Mouse (Mus musculus) layer of hippocampus, postnatal 10 days (tissue): ENCODE results near the gene Fbxl7. TPM values are rescaled to one million over a fixed set of nuclear protein-coding genes. Genes with fewer than 3 reads are reported as not detected.
A peak's percentile ranks its signal among the peaks of the same experiment; 100 is the strongest.

Source experiments
- DNase-seq, 2 experiments: peaks; one replicate each; pipeline ENCODE4 v3.0.0; 2021; ENCODE audit warnings: low spot score in 2 of 2
- total RNA-seq, 2 experiments: library from RNA; stranded (reverse); gene quantifications; 2 replicates each; pipeline ENCODE4 v1.2.3; 2021

Gene Fbxl7
- total RNA-seq, 2 experiments from 2014 or later, result 6.4 to 6.9 TPM

- no peak for DNase-seq
Observed at GRCm38 (mm10) chr15:26701949-26702675, 193.3 kb downstream of the Fbxl7 start.

GRCm38 (mm10) chr15:26693075-26693474 lies 202.3 kb downstream of the Fbxl7 start:
- no peak for DNase-seq

GRCm38 (mm10) chr15:26688472-26689104 lies 206.8 kb downstream of the Fbxl7 start:
- DNase-seq, result no peak

- no peak for DNase-seq
Observed at GRCm38 (mm10) chr15:26687729-26688128, 207.7 kb downstream of the Fbxl7 start.

GRCm38 (mm10) chr15:26682279-26682678 lies 213.1 kb downstream of the Fbxl7 start:
- no peak for DNase-seq

- DNase-seq, result peak; percentile 21 to 52
Observed at GRCm38 (mm10) chr15:26673239-26673859, 222.0 kb downstream of the Fbxl7 start.

GRCm38 (mm10) chr15:26654988-26655387 lies 240.4 kb downstream of the Fbxl7 start:
- peak; percentile 8 to 15 for DNase-seq

GRCm38 (mm10) chr15:26642563-26642962 lies 252.8 kb downstream of the Fbxl7 start:
- no peak for DNase-seq

- peak in 1 of 2 experiments; percentile 28 for DNase-seq
Observed at GRCm38 (mm10) chr15:26639726-26640125, 255.7 kb downstream of the Fbxl7 start.

GRCm38 (mm10) chr15:26635591-26635990 lies 259.8 kb downstream of the Fbxl7 start:
- no peak for DNase-seq

- no peak for DNase-seq
Observed at GRCm38 (mm10) chr15:26628181-26628580, 267.2 kb downstream of the Fbxl7 start.

- DNase-seq, result no peak
Observed at GRCm38 (mm10) chr15:26623242-26623641, 272.1 kb downstream of the Fbxl7 start.

- peak; percentile 45 to 70 for DNase-seq
Observed at GRCm38 (mm10) chr15:26620279-26620678, 275.1 kb downstream of the Fbxl7 start.

- DNase-seq, result peak in 1 of 2 experiments; percentile 33
Observed at GRCm38 (mm10) chr15:26619221-26619620, 276.2 kb downstream of the Fbxl7 start.

- DNase-seq, result no peak
Observed at GRCm38 (mm10) chr15:26596239-26596638, 299.1 kb downstream of the Fbxl7 start.

- DNase-seq, result no peak
Observed at GRCm38 (mm10) chr15:26579947-26580709, 315.3 kb downstream of the Fbxl7 start.

- DNase-seq, result no peak
Observed at GRCm38 (mm10) chr15:26578500-26578899, 316.9 kb downstream of the Fbxl7 start.

- DNase-seq, result no peak
Observed at GRCm38 (mm10) chr15:26566076-26566475, 329.3 kb downstream of the Fbxl7 start.

GRCm38 (mm10) chr15:26553620-26554019 lies 341.8 kb downstream of the Fbxl7 start:
- no peak for DNase-seq

GRCm38 (mm10) chr15:26533997-26534700 lies 361.2 kb downstream of the Fbxl7 start:
- no peak for DNase-seq

GRCm38 (mm10) chr15:26519220-26519631 lies 376.2 kb downstream of the Fbxl7 start:
- no peak for DNase-seq
